Mouse (Mus musculus): ENCODE measurements around the gene Tomm40. TPM values are rescaled to one million over a fixed set of nuclear protein-coding genes. Genes with fewer than 3 reads are reported as not detected.

Gene Tomm40
- polyA plus RNA-seq, 1 experiment from 2014 or later: 138 TPM

DNA sequence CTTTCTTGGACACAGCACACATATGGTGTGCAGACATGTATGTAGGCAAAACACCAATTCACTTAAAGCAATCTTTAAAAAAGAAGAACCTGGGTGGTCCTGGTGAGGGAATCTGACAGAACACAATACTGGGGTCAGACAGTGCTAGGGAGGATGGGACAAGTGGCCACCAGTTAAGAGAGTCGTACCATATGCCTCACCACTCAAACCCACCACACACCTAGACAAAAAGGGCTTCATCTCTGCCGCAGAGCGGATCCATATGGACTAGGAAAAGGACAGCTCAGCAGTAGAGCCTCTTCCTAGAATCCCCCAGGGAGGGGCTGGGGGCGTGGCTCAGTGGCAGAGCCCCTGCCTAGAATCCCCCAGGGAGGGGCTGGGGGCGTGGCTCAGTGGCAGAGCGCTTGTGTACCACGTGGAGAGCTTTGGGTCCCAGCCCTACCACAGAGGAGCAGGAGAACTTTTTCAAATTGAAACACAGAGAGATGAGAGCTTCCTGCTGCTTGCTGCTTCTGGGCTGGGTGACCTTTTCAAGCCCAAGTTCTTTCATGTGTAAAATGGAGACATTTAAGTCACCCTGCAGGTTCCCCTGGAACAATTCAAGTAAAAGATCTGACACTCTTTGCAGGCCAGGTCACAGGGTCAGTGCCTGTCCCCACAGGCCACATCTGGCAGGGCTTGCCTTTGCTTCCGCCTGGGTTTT, 26.2 kb upstream of the Tomm40 start:
- Histone ChIP-seq H3K36me3 (peaks cover 29% of the 10 kb centered on the region), H3K4me2 (replicated peaks) (no peak overlapping the region), H3K4me3 (no peak overlapping the region), H3K27me3 (no peaks in the 10 kb centered on the region), H3K9me3 (replicated peaks) (no peaks in the 10 kb centered on the region), H3K4me1 (peaks cover 28% of the 10 kb centered on the region), H3K9ac (no peak overlapping the region), H3K27ac (no peak overlapping the region)
- 5% methylated on average over 8 of the region's 8 CpGs for WGBS
- no peak for ATAC-seq (ENCODE audit: low FRiP score)

DNA sequence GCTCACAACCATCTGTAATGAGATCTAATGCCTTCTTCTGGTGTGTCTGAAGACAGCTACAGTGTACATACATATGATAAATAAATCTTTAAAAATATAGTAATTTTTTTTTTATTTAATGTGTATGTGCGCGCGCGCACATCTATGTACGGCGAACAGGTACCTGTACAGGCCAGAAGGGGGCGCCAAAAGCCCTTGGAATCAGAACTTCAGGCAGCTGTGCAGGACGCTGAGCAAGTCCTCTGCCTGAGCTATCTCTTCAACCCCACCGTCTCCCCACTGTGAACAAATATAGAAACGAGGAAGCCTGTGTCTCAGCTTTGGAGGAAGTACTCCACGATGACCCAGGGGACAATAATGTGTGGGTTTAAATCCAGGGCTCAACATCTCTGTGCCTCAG, 25.0 kb upstream of the Tomm40 start:
- Histone ChIP-seq H3K4me1 (peaks cover 18% of the 10 kb centered on the region), H3K27ac (no peak overlapping the region), H3K4me2 (replicated peaks) (no peak overlapping the region), H3K4me3 (no peak overlapping the region), H3K9ac (no peak overlapping the region), H3K9me3 (replicated peaks) (no peaks in the 10 kb centered on the region), H3K36me3 (peaks cover 38% of the 10 kb centered on the region), H3K27me3 (no peaks in the 10 kb centered on the region)
- 92% methylated on average over 11 of the region's 11 CpGs for WGBS
- no peak for ATAC-seq (ENCODE audit: low FRiP score)

DNA sequence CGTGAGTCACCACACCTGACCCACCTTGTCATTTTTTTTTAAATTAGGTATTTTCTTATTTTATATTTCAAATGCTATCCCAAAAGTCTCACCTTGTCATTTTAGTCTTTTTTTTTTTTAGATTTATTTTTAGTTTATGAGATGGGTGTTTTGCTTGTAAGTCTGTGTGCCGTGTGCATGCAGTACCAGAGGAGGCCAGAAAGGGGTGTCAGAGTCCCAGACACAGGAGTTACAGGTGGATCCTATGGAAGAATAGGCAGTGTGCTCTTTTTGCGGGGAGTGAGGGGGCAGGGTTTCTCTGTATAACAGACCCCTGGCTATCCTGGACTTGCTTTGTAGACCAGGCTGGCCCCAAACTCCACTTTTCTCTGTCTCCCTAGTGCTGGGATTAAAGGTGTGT, 23.5 kb upstream of the Tomm40 start:
- H3K36me3 ChIP-seq: peaks cover 49% of the 10 kb centered on the region
- H3K4me1 ChIP-seq: peaks cover 10% of the 10 kb centered on the region
- no peak overlapping the region for H3K4me3 ChIP-seq
- H3K27me3 ChIP-seq: no peaks in the 10 kb centered on the region
- no peak overlapping the region for H3K4me2 ChIP-seq (replicated peaks)
- H3K27ac ChIP-seq: no peak overlapping the region
- no peak overlapping the region for H3K9ac ChIP-seq
- H3K9me3 ChIP-seq (replicated peaks): no peaks in the 10 kb centered on the region
- 92% methylated on average over 3 of the region's 3 CpGs for WGBS
- ATAC-seq (ENCODE audit: low FRiP score): no peak

DNA sequence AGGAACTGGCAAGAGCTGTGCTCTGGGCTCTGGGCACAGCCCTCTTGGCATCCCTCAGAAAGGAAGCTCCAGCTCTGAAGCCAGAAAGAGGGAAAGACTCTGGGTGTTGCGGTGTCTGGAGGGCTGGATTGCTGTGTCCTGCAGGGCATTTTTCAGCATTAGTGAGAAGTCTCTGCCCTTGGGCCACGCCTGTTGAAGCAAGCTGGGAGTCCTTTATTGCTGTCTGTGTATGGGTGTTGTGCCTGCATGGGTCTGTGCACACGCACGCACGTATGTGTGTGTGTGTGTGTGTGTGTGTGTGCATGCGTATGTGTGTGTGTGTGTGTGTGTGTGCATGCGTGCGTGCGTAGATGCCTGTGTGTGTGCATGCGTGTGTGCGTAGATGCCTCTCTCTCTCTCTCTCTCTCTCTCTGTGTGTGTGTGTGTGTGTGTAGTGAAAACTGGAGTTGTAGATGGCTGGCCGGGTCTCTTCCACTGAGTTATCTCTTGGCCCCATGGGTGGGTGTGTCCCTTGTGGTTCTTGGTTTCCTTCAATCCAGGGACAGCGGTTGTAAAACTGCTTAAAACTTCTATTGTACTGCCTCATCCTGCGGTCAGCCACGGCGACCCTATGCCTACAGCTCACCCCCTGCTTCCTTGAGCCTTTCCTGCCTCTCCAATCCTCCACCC, 21.3 kb upstream of the Tomm40 start:
- H3K9ac ChIP-seq: no peak overlapping the region
- H3K4me2 ChIP-seq (replicated peaks): no peak overlapping the region
- 88% methylated on average over 16 of the region's 16 CpGs for WGBS
- H3K9me3 ChIP-seq (replicated peaks): no peaks in the 10 kb centered on the region
- H3K36me3 ChIP-seq: peaks cover 64% of the 10 kb centered on the region
- H3K4me1 ChIP-seq: peaks cover 3% of the 10 kb centered on the region
- H3K4me3 ChIP-seq: no peak overlapping the region
- H3K27ac ChIP-seq: no peak overlapping the region
- ATAC-seq (ENCODE audit: low FRiP score): no peak
- H3K27me3 ChIP-seq: no peaks in the 10 kb centered on the region

DNA sequence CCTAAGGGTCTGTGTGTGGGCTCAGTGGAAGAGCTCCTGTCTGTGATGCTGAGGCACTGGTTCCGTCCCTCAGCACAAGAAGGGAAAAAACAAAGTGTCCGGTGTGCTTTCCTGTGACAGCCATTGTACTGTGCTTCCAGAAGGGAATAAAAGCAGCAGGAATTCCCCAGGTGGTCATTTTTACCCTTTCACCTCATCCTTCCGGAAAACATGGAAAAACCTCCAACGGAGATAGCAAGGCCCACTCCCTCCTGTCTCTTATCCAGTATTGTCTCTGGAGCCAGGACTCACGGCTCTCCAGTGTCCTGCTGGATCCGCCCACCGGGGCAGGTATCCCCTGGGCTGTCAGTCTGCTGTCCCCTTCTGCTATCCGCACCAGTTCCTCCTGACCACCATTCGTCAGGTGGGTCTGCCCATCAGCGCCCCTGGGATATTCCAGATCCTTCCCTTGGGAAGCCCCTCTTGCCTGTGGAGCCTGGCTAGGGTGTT, 19.0 kb upstream of the Tomm40 start:
- H3K4me1 ChIP-seq: no peaks in the 10 kb centered on the region
- H3K4me2 ChIP-seq (replicated peaks): no peak overlapping the region
- 91% methylated on average over 10 of the region's 10 CpGs for WGBS
- peaks cover 81% of the 10 kb centered on the region for H3K36me3 ChIP-seq
- no peak for ATAC-seq (ENCODE audit: low FRiP score)
- no peaks in the 10 kb centered on the region for H3K9me3 ChIP-seq (replicated peaks)
- H3K9ac ChIP-seq: no peak overlapping the region
- no peaks in the 10 kb centered on the region for H3K27me3 ChIP-seq
- no peak overlapping the region for H3K27ac ChIP-seq
- no peak overlapping the region for H3K4me3 ChIP-seq

DNA sequence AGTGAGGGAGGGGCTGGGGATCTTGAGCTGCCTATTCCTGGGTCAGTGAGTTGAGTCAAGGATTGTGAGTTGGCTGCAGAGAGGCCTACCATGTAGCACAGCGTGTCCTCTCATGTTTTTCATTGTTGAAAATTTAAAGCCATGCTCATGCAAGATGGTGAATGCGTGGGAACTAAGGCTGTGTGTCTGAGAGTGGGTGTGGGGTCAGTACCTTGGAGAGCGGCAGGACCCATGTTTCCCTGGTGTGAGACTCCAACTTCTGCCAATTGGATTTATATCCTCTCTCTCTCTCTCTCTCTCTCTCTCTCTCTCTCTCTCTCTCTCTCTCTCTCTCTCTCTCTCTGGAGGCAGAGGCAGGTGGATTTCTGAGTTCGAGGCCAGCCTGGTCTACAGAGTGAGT, 11.3 kb upstream of the Tomm40 start:
- H3K4me3 ChIP-seq: no peak overlapping the region
- peaks cover 87% of the 10 kb centered on the region for H3K36me3 ChIP-seq
- H3K4me1 ChIP-seq: no peaks in the 10 kb centered on the region
- no peaks in the 10 kb centered on the region for H3K27me3 ChIP-seq
- 96% methylated on average over 3 of the region's 4 CpGs for WGBS
- H3K27ac ChIP-seq: no peak overlapping the region
- no peak overlapping the region for H3K4me2 ChIP-seq (replicated peaks)
- no peak for ATAC-seq (ENCODE audit: low FRiP score)
- peaks cover 6% of the 10 kb centered on the region; the same call in 1 of the 2 replicates for H3K9me3 ChIP-seq (replicated peaks)
- H3K9ac ChIP-seq: no peak overlapping the region

DNA sequence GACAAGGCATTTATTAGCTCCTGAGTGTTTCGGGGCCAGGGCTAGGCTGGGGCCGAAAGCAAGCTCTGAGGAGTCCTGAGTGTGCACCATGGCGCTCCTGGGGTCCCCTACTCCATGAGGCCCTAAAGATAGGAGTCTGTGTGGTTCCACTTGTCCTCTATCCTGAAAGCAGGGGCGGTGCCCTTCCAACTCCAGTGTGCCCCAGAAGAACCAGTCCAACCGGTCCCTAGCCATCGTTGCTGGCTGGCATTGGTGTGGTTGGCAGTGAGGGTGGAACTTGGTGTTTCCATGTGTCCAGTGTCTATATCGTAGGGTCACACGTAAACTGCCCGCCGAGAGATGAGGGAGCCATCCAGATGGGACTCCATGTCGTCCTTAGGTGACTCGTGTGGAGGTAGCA, 8.9 kb upstream of the Tomm40 start:
- peaks cover 17% of the 10 kb centered on the region for H3K9me3 ChIP-seq (replicated peaks)
- peaks cover 81% of the 10 kb centered on the region for H3K36me3 ChIP-seq
- H3K4me1 ChIP-seq: no peaks in the 10 kb centered on the region
- H3K27me3 ChIP-seq: no peaks in the 10 kb centered on the region
- H3K9ac ChIP-seq: no peak overlapping the region
- ATAC-seq (ENCODE audit: low FRiP score): no peak
- no peak overlapping the region for H3K4me2 ChIP-seq (replicated peaks)
- H3K27ac ChIP-seq: no peak overlapping the region
- WGBS: 93% methylated on average over 12 of the region's 12 CpGs
- H3K4me3 ChIP-seq: no peak overlapping the region

DNA sequence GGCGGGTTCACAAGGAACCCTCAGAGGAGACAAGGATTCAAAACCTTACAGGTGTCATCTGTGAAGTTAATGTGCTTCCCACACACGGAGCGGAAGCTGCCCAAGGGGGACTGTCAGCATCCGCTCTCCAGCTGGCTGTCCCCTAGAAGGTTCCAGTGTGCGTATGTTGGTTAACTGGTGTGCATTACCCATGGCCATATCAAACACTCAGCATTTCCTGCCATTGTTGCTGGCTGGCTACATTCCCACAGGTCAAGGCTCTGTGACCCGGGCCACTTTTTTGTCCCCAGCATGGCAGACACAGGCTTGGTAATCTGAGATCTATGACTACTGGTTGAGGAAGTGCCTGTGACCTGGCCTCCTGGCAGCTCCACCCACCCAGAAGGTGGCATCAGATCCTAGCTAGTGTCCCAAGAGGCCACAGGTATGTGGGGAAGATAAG, 7.5 kb upstream of the Tomm40 start:
- WGBS: 92% methylated on average over 6 of the region's 6 CpGs
- Histone ChIP-seq H3K27ac (no peak overlapping the region), H3K36me3 (peaks cover 73% of the 10 kb centered on the region)

DNA sequence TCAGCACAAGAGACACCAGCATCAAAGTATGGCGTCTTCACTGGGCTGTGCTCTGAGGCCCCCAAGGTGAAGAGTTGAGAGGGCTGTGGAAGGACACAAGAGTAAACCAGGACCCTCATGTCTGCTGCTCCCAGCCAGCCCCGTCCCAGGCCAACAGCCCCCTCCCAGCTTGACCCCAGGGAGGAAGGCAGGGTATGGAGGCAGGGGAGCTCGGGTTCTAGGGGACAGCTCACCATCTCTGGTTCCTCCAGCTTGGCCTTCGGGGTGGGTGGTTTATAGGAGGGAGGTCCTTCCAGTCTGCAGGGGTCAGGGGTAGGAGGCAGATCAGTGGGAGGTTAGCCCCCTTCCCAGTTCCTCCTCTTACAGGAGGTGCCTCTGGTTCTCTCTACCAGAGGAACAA, 4.0 kb upstream of the Tomm40 start:
- 91% methylated on average over 4 of the region's 4 CpGs for WGBS
- peaks cover 14% of the 10 kb centered on the region for H3K4me1 ChIP-seq

More for the DNA sequence above, 7.5 kb upstream of the Tomm40 start:
- Histone ChIP-seq H3K9ac (no peak overlapping the region), H3K4me3 (no peak overlapping the region), H3K4me2 (replicated peaks) (no peak overlapping the region), H3K27me3 (no peaks in the 10 kb centered on the region), H3K9me3 (replicated peaks) (peaks cover 17% of the 10 kb centered on the region), H3K4me1 (no peaks in the 10 kb centered on the region)
- ATAC-seq (ENCODE audit: low FRiP score): no peak

DNA sequence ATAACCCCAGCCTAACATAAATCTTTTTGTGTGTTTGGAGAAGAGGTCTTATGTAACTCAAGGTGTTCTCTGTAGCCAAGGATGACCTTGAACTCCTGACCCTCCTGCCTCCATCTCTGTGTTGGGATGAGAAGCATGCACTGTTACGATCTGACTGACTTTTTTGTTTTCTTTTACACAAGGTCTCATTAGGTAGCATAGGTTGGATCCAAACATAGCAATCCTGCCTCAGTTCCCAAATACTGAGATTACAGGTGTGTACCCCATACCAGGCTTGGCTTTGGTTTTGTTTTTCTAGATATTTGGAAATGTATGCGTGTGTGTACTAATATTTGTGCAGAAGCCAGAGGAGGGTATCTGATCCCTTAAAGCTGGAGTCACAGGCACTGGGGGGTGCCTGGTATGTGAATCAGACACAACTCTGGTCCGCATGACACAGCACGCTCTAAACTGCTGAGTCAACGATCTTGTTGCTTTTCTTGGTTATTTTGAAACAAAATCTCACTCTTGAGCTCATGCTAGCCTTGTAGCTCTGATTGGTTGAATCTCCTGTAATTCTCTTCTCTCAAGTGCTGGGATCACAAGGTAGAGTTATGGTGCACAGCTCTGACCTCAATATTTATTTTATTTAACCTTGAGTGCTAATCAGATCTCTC, 3.2 kb upstream of the Tomm40 start:
- H3K4me3 ChIP-seq: no peak overlapping the region
- H3K27me3 ChIP-seq: no peaks in the 10 kb centered on the region
- H3K4me1 ChIP-seq: peaks cover 22% of the 10 kb centered on the region
- peaks cover 43% of the 10 kb centered on the region for H3K36me3 ChIP-seq
- no peak overlapping the region for H3K9ac ChIP-seq
- no peak overlapping the region for H3K4me2 ChIP-seq (replicated peaks)
- WGBS: 94% methylated on average over 5 of the region's 5 CpGs
- peaks cover 17% of the 10 kb centered on the region for H3K9me3 ChIP-seq (replicated peaks)
- ATAC-seq (ENCODE audit: low FRiP score): no peak
- H3K27ac ChIP-seq: no peak overlapping the region

More for the DNA sequence above, 4.0 kb upstream of the Tomm40 start:
- Histone ChIP-seq H3K27ac (no peak overlapping the region), H3K4me3 (no peak overlapping the region), H3K4me2 (replicated peaks) (no peak overlapping the region), H3K9ac (no peak overlapping the region), H3K36me3 (peaks cover 50% of the 10 kb centered on the region), H3K27me3 (no peaks in the 10 kb centered on the region), H3K9me3 (replicated peaks) (peaks cover 17% of the 10 kb centered on the region)
- ATAC-seq (ENCODE audit: low FRiP score): no peak

DNA sequence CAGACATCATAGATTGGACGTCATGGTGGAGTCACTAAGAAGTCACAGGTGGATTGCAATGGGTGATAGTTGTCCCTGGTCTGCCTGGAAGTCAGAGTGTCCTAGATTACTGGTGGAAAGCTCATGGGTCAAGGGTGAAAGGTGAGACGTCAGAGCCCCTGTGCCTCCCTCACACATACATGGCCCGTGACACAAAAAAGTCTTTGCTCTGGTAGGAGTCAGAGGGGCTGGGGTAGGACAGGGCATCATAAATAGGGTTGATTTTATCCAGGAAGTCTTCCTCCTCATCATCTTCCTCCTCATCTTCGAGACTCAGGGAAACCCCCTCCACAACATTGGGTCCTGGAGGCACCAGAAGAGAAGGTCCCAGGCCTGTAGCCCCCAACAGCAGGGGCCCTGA, 2.1 kb upstream of the Tomm40 start:
- Histone ChIP-seq H3K4me2 (replicated peaks) (no peak overlapping the region), H3K9me3 (replicated peaks) (peaks cover 17% of the 10 kb centered on the region), H3K4me1 (peaks cover 24% of the 10 kb centered on the region), H3K27me3 (no peaks in the 10 kb centered on the region), H3K4me3 (no peak overlapping the region), H3K27ac (0 out of 2 replicates have a peak overlapping the region, but pooled peaks have one; percentile 89), H3K36me3 (peaks cover 38% of the 10 kb centered on the region), H3K9ac (no peak overlapping the region)
- ATAC-seq (ENCODE audit: low FRiP score): no peak
- 89% methylated on average over 4 of the region's 4 CpGs for WGBS

DNA sequence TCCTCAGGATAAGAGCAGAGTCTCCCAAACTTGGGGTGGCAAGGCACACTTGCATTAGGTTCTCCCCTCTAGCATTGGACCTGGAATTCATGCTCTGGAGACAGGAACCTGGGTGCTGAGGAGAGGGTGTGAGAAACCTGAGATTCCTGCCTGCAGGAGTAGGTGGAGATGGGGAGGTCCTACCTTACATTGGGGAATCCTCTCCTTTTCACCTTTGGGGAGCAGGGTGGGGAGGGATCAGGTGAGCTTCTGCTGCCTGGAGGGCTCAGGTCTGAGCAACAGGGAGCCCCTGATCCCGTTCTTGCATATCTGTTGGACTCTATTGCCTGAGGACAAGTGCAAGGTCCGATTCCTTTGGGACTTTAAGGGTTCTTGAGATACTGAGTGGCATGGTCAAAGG, 1.6 kb upstream of the Tomm40 start:
- 91% methylated on average over 2 of the region's 2 CpGs for WGBS
- Histone ChIP-seq H3K9me3 (replicated peaks) (peaks cover 14% of the 10 kb centered on the region), H3K36me3 (peaks cover 41% of the 10 kb centered on the region), H3K4me2 (replicated peaks) (peak overlapping the region; percentile 62), H3K9ac (peak overlapping the region; percentile 48), H3K27me3 (no peaks in the 10 kb centered on the region), H3K27ac (peak overlapping the region; percentile 89), H3K4me3 (peak overlapping the region; percentile 99; the same call in 1 of the 2 replicates), H3K4me1 (peaks cover 24% of the 10 kb centered on the region)
- ATAC-seq (ENCODE audit: low FRiP score): no peak
